Mouse (Mus musculus): ENCODE results near the gene Tbc1d9.

Gene Tbc1d9

GRCm38 (mm10) chr8:83165235-83165930 is at the start of gene Tbc1d9:
Tbc1d9 (plus strand) TSS chr8:83165352.
- DNase-seq (ENCODE audit: low spot score in 2 of 2), result peak; percentile 47 to 66

GRCm38 (mm10) chr8:83135086-83135485 is 30.1 kb upstream of the Tbc1d9 start:
- no peak for DNase-seq (ENCODE audit: low spot score in 2 of 2)

- peak in 1 of 2 experiments; percentile 39 for DNase-seq (ENCODE audit: low spot score in 2 of 2)
Measured at GRCm38 (mm10) chr8:83140068-83140467, 25.1 kb upstream of the Tbc1d9 start.

GRCm38 (mm10) chr8:83140701-83141111 is 24.4 kb upstream of the Tbc1d9 start:
- peak in 1 of 2 experiments; percentile 24 for DNase-seq (ENCODE audit: low spot score in 2 of 2)

GRCm38 (mm10) chr8:83141358-83141757 is 23.8 kb upstream of the Tbc1d9 start:
- DNase-seq (ENCODE audit: low spot score in 2 of 2), result peak in 1 of 2 experiments; percentile 7

- DNase-seq (ENCODE audit: low spot score in 2 of 2), result no peak
Measured at GRCm38 (mm10) chr8:83144601-83145000, 20.6 kb upstream of the Tbc1d9 start.

GRCm38 (mm10) chr8:83145421-83145820 is 19.7 kb upstream of the Tbc1d9 start:
- no peak for DNase-seq (ENCODE audit: low spot score in 2 of 2)

- DNase-seq (ENCODE audit: low spot score in 2 of 2), result no peak
Measured at GRCm38 (mm10) chr8:83149124-83149523, 16.0 kb upstream of the Tbc1d9 start.

GRCm38 (mm10) chr8:83152055-83152454 is 13.1 kb upstream of the Tbc1d9 start:
- DNase-seq (ENCODE audit: low spot score in 2 of 2), result no peak

GRCm38 (mm10) chr8:83152470-83152869 is 12.7 kb upstream of the Tbc1d9 start:
- DNase-seq (ENCODE audit: low spot score in 2 of 2), result no peak

- DNase-seq (ENCODE audit: low spot score in 2 of 2), result no peak
Measured at GRCm38 (mm10) chr8:83155110-83155509, 10.0 kb upstream of the Tbc1d9 start.

GRCm38 (mm10) chr8:83158971-83159370 is 6.2 kb upstream of the Tbc1d9 start:
- DNase-seq (ENCODE audit: low spot score in 2 of 2), result no peak

GRCm38 (mm10) chr8:83159615-83160014 is 5.5 kb upstream of the Tbc1d9 start:
- no peak for DNase-seq (ENCODE audit: low spot score in 2 of 2)

GRCm38 (mm10) chr8:83160613-83161012 is 4.5 kb upstream of the Tbc1d9 start:
- DNase-seq (ENCODE audit: low spot score in 2 of 2), result no peak

GRCm38 (mm10) chr8:83165931-83166867 is 1.0 kb downstream of the Tbc1d9 start, which contains the start of gene Gm10645:
Gm10645 (minus strand) TSS chr8:83166170.
- DNase-seq (ENCODE audit: low spot score in 2 of 2), result peak; percentile 14 to 27

GRCm38 (mm10) chr8:83167932-83168331 is 2.8 kb downstream of the Tbc1d9 start:
- DNase-seq (ENCODE audit: low spot score in 2 of 2), result no peak

- DNase-seq (ENCODE audit: low spot score in 2 of 2), result no peak
Measured at GRCm38 (mm10) chr8:83169127-83169526, 4.0 kb downstream of the Tbc1d9 start.

GRCm38 (mm10) chr8:83169709-83170108 is 4.6 kb downstream of the Tbc1d9 start:
- no peak for DNase-seq (ENCODE audit: low spot score in 2 of 2)

GRCm38 (mm10) chr8:83170894-83171293 is 5.7 kb downstream of the Tbc1d9 start:
- DNase-seq (ENCODE audit: low spot score in 2 of 2), result no peak

GRCm38 (mm10) chr8:83175680-83176079 is 10.5 kb downstream of the Tbc1d9 start:
- no peak for DNase-seq (ENCODE audit: low spot score in 2 of 2)

- no peak for DNase-seq (ENCODE audit: low spot score in 2 of 2)
Measured at GRCm38 (mm10) chr8:83176785-83177184, 11.6 kb downstream of the Tbc1d9 start.

- no peak for DNase-seq (ENCODE audit: low spot score in 2 of 2)
Measured at GRCm38 (mm10) chr8:83177317-83178195, 12.4 kb downstream of the Tbc1d9 start.

Data from heart, adult 9 months (tissue).